Mouse (Mus musculus): ENCODE data around the gene Bsph1. TPM values are rescaled to one million over a fixed set of nuclear protein-coding genes. Genes with fewer than 3 reads are reported as not detected.

The Bsph1 gene
- polyA plus RNA-seq (2012; rRNA removed) = not detected in 2 replicates

DNA sequence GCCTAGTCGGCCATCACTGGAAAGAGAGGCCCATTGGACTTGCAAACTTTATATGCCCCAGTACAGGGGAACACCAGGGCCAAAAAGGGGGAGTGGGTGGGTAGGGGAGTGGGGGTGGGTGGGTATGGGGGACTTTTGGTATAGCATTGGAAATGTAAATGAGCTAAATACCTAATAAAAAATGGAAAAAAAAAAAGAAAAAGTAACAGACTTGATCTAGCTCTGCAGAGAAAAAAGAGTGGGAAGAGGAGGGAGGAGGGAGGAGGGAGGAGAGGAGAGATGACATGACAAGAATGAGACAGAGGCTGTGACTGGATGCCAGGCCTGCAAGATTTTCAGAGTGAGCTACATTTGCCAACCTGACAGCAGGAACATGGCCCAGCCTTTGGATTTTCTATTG, at the start of gene Bsph1:
TSS of gene Bsph1 (plus strand) at position 301 of the 400 bp plus-strand sequence.

Other genes with a start within 250 kb of the Bsph1 start
- not detected in 2 replicates for gene Vmn1r89, start 237.8 kb upstream of the Bsph1 start, polyA plus RNA-seq (2012; rRNA removed)
- 8.2 and 8.9 TPM in 2 replicates for gene Lig1, start 173.6 kb upstream of the Bsph1 start, polyA plus RNA-seq (2012; rRNA removed)
- 2.9 and 3.7 TPM in 2 replicates for gene Zswim9, start 172.1 kb upstream of the Bsph1 start, polyA plus RNA-seq (2012; rRNA removed)
- 0.07 and 0.14 TPM in 2 replicates for gene Pla2g4c, start 126.2 kb upstream of the Bsph1 start, polyA plus RNA-seq (2012; rRNA removed)
- gene Cabp5, start 52.7 kb upstream of the Bsph1 start, polyA plus RNA-seq (2012; rRNA removed) = not detected in 2 replicates
- not detected in 2 replicates for gene Bsph2, start 120.2 kb downstream of the Bsph1 start, polyA plus RNA-seq (2012; rRNA removed)
- not detected in 2 replicates for gene Sult2a5, start 173.1 kb downstream of the Bsph1 start, polyA plus RNA-seq (2012; rRNA removed)

Data from colon, adult 2 months (tissue).